Mouse (Mus musculus): ENCODE measurements around the gene Cyb5r1. TPM values are rescaled to one million over a fixed set of nuclear protein-coding genes. Genes with fewer than 3 reads are reported as not detected.

The Cyb5r1 gene
- polyA plus RNA-seq (2015; fragmentation: Nextera tagmentation; extraction: Ambion mirVana): 15.2 and 15.8 TPM in 2 replicates

DNA sequence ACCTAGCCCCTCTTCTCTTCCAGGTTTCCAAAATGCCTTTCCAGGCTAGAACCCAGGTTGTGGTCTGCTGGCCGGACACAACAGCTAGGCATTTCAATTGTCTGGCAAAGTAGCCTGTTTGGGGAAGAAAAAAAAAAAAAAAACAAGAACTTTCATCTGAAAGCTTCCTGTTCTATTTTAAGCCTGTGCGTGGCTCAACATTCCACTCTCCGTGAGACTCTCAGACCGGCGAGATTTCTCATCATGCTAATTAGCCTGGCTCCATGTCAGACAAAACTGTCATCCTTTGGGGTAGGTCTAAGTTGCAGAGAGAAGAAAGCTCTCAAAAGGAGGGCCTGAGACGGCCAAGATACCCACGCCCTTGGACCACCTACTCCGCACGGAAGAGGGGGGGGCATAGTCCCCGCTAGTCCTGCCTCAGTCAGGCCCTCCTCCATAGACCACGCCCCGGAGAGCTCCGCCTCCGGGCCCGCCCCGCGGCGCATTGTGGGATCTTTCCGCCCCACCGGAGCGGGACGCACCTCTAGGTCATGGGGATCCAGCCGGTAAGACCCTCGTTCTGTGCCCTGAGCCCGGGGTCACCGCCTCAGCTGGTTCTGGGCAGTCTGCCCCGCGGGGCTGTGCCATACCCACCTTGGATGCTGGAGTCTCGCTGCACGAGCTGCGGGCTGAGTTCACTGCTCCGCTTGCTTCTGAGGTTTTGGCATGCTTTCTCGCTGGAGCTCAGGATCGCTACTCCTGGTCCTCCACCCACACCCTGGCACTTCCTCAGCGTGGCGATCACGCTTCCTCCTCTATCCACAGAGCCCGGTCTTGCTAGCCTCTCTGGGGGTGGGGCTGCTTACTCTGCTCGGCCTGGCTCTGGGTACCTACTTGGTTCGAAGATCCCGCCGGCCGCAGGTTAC is at the start of gene Cyb5r1:
Gene Cyb5r1 (plus strand): TSS at position 51 of the 905 bp plus-strand sequence.
- Histone ChIP-seq H3K9ac (ENCODE audit: low read depth, low read length) (peak within 1 kb of the TSS; percentile 80), H3K9me3 (ENCODE audit: control insufficient read depth, low read length) (no peaks in the 10 kb centered on the region), H3K4me3 (ENCODE audit: low read length) (peak within 1 kb of the TSS; percentile 61), H3K27ac (ENCODE audit: low read depth, low read length) (peak within 1 kb of the TSS; percentile 19; the same call in 1 of the 2 replicates), H3K4me1 (ENCODE audit: control insufficient read depth, insufficient read depth, low read depth, low read length) (peaks cover 5% of the 10 kb centered on the region; the same call in 1 of the 2 replicates), H3K4me2 (ENCODE audit: low read length) (peak within 1 kb of the TSS; percentile 78), H3K27me3 (replicated peaks; ENCODE audit: control insufficient read depth, insufficient read depth, low read length) (no peaks in the 10 kb centered on the region), H3K36me3 (ENCODE audit: control insufficient read depth, insufficient read depth, low read length) (no peaks in the 10 kb centered on the region; the same call in 1 of the 2 replicates)
- ATAC-seq: peak; percentile 96
- under 1% methylated on average over 38 of the region's 43 CpGs for WGBS

DNA sequence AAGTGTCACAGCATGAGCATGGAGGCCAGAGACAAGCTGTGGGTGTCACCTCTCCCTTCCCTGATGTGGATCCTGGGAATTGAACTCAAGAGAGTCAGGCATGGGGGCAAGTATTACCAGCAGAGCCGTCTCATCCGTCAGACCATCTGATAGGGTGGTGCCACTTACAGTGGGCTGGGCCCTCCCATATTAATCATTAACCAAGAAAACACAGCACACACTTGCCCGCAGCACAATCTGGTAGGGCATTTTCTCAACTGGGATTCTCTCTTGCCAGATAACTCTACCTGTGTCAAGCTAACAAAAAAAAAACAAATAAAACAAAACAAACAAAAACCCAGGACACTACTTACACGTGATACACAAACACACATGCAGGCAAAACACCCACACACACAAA is 47.9 kb upstream of the Cyb5r1 start:
- Histone ChIP-seq H3K9me3 (ENCODE audit: control insufficient read depth, low read length) (no peaks in the 10 kb centered on the region), H3K4me3 (ENCODE audit: low read length) (no peak overlapping the region), H3K4me2 (ENCODE audit: low read length) (no peak overlapping the region), H3K27ac (ENCODE audit: low read depth, low read length) (no peak overlapping the region), H3K36me3 (ENCODE audit: control insufficient read depth, insufficient read depth, low read length) (peaks cover 34% of the 10 kb centered on the region), H3K4me1 (ENCODE audit: control insufficient read depth, insufficient read depth, low read depth, low read length) (peaks cover 14% of the 10 kb centered on the region), H3K9ac (ENCODE audit: low read depth, low read length) (no peak overlapping the region), H3K27me3 (replicated peaks; ENCODE audit: control insufficient read depth, insufficient read depth, low read length) (no peaks in the 10 kb centered on the region)
- WGBS: 71% methylated on average over 4 of the region's 4 CpGs
- ATAC-seq: no peak

DNA sequence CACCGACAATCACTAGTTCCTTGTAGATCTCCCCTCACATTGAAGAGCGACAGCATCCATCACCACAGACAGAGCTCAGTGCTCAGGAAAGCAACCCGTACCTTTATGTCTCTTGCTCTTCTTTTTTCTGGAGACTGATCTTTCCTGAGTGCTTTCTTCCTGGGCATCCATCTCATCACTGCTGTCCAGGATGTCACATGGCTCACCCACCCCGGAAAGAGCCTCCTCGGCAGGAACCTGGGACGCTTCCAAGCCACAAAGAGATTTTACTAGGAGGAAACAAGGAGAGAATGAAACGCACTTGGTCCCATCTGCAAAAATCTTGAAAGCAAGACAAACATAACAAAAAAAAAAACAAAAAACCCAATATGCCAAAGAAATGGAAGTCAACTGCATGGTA is 44.7 kb upstream of the Cyb5r1 start:
- peaks cover 15% of the 10 kb centered on the region for H3K4me1 ChIP-seq (ENCODE audit: control insufficient read depth, insufficient read depth, low read depth, low read length)
- peaks cover 17% of the 10 kb centered on the region for H3K36me3 ChIP-seq (ENCODE audit: control insufficient read depth, insufficient read depth, low read length)
- H3K27ac ChIP-seq (ENCODE audit: low read depth, low read length): no peak overlapping the region
- no peaks in the 10 kb centered on the region for H3K27me3 ChIP-seq (replicated peaks; ENCODE audit: control insufficient read depth, insufficient read depth, low read length)
- H3K9me3 ChIP-seq (ENCODE audit: control insufficient read depth, low read length): no peaks in the 10 kb centered on the region
- no peak for ATAC-seq
- peak overlapping the region; percentile 93 for H3K4me3 ChIP-seq (ENCODE audit: low read length)
- 71% methylated on average over 7 of the region's 7 CpGs for WGBS
- peak overlapping the region; percentile 75 for H3K4me2 ChIP-seq (ENCODE audit: low read length)
- no peak overlapping the region for H3K9ac ChIP-seq (ENCODE audit: low read depth, low read length)

- peak overlapping the region; percentile 93 for H3K4me3 ChIP-seq (ENCODE audit: low read length)
- 2% methylated on average over 39 of the region's 44 CpGs for WGBS
- peak; percentile 90 for ATAC-seq
- H3K4me1 ChIP-seq (ENCODE audit: control insufficient read depth, insufficient read depth, low read depth, low read length): peaks cover 15% of the 10 kb centered on the region
- H3K36me3 ChIP-seq (ENCODE audit: control insufficient read depth, insufficient read depth, low read length): peaks cover 12% of the 10 kb centered on the region
- peak overlapping the region; percentile 75 for H3K4me2 ChIP-seq (ENCODE audit: low read length)
- H3K9me3 ChIP-seq (ENCODE audit: control insufficient read depth, low read length): no peaks in the 10 kb centered on the region
- H3K27me3 ChIP-seq (replicated peaks; ENCODE audit: control insufficient read depth, insufficient read depth, low read length): no peaks in the 10 kb centered on the region
- H3K27ac ChIP-seq (ENCODE audit: low read depth, low read length): peak overlapping the region; percentile 88
- peak overlapping the region; percentile 98 for H3K9ac ChIP-seq (ENCODE audit: low read depth, low read length)
Observed at GRCm38 (mm10) chr1:134361195-134361856, 44.0 kb upstream of the Cyb5r1 start.

- peak; percentile 98 for ATAC-seq
- Histone ChIP-seq H3K36me3 (ENCODE audit: control insufficient read depth, insufficient read depth, low read length) (peaks cover 11% of the 10 kb centered on the region), H3K4me3 (ENCODE audit: low read length) (peak within 1 kb of the TSS; percentile 93), H3K9ac (ENCODE audit: low read depth, low read length) (peak within 1 kb of the TSS; percentile 98), H3K9me3 (ENCODE audit: control insufficient read depth, low read length) (no peaks in the 10 kb centered on the region), H3K4me1 (ENCODE audit: control insufficient read depth, insufficient read depth, low read depth, low read length) (peaks cover 15% of the 10 kb centered on the region), H3K27ac (ENCODE audit: low read depth, low read length) (peak within 1 kb of the TSS; percentile 88), H3K27me3 (replicated peaks; ENCODE audit: control insufficient read depth, insufficient read depth, low read length) (no peaks in the 10 kb centered on the region), H3K4me2 (ENCODE audit: low read length) (peak within 1 kb of the TSS; percentile 88)
- 0% methylated on average over 38 of the region's 38 CpGs for WGBS
Observed at GRCm38 (mm10) chr1:134361857-134362212, 43.5 kb upstream of the Cyb5r1 start, which contains the start of gene Tmem183a. Gene Tmem183a (minus strand): TSS chr1:134361979.

GRCm38 (mm10) chr1:134363194-134363593 is 42.2 kb upstream of the Cyb5r1 start:
- 89% methylated on average over 4 of the region's 4 CpGs for WGBS
- H3K27me3 ChIP-seq (replicated peaks; ENCODE audit: control insufficient read depth, insufficient read depth, low read length): no peaks in the 10 kb centered on the region; the same call in 1 of the 2 replicates

DNA sequence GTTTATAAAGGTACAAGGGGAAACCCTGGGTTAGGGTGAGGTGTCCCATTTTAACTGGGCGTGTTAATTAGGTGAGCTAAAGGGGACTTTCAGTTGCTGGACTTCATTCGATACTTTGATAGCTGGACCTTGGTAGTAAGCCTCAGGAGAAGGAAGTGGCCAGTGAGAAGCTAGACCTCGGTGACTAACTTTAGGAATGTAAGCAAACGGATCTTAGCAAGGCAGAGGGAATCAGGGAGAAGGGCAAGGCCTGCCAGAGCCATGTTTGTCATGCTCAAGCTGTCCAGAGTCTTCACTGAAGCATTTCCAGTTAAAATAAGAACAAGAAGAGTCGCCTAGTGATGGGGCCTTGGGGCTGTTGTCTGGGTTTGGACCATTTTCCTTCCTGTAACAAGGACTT is 39.9 kb upstream of the Cyb5r1 start:
- no peak overlapping the region for H3K4me2 ChIP-seq (ENCODE audit: low read length)
- H3K4me1 ChIP-seq (ENCODE audit: control insufficient read depth, insufficient read depth, low read depth, low read length): peaks cover 9% of the 10 kb centered on the region
- H3K27me3 ChIP-seq (replicated peaks; ENCODE audit: control insufficient read depth, insufficient read depth, low read length): no peaks in the 10 kb centered on the region; the same call in 1 of the 2 replicates
- H3K36me3 ChIP-seq (ENCODE audit: control insufficient read depth, insufficient read depth, low read length): no peaks in the 10 kb centered on the region
- no peak overlapping the region for H3K27ac ChIP-seq (ENCODE audit: low read depth, low read length)
- ATAC-seq: no peak
- 74% methylated on average over 5 of the region's 5 CpGs for WGBS
- H3K4me3 ChIP-seq (ENCODE audit: low read length): no peak overlapping the region
- H3K9ac ChIP-seq (ENCODE audit: low read depth, low read length): no peak overlapping the region
- H3K9me3 ChIP-seq (ENCODE audit: control insufficient read depth, low read length): no peaks in the 10 kb centered on the region

More at GRCm38 (mm10) chr1:134363194-134363593, 42.2 kb upstream of the Cyb5r1 start:
- no peak overlapping the region for H3K4me3 ChIP-seq (ENCODE audit: low read length)
- peaks cover 15% of the 10 kb centered on the region for H3K4me1 ChIP-seq (ENCODE audit: control insufficient read depth, insufficient read depth, low read depth, low read length)
- H3K9ac ChIP-seq (ENCODE audit: low read depth, low read length): no peak overlapping the region
- no peak overlapping the region for H3K4me2 ChIP-seq (ENCODE audit: low read length)
- H3K9me3 ChIP-seq (ENCODE audit: control insufficient read depth, low read length): no peaks in the 10 kb centered on the region
- peaks cover 5% of the 10 kb centered on the region for H3K36me3 ChIP-seq (ENCODE audit: control insufficient read depth, insufficient read depth, low read length)
- ATAC-seq: no peak
- H3K27ac ChIP-seq (ENCODE audit: low read depth, low read length): no peak overlapping the region

DNA sequence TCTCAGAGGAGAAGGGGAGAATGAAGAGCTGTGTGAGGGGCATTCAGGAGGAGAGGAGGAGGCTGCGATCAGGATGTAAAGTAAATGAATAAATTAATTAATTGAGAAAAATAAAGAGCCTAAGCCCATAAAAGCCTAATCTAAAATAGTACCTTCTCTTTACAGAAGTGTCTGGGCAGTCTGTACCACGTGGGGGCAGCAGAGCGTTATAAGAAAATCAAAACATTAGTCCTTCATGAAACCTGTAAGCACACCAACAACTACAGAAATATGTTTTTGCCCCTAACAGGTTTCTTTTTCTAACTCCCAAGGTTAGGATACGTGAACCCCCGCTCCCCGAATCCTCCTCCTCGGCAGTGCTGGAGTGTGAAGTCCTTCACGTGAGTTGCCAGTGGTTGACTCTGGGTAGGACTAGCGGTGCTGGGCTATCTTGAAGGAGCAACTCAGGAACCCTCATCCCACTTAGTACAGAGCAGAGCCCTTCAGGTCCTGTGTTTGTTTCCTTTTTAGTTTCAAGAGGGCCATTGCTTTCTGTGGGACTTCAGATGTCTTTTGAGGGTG is 36.5 kb upstream of the Cyb5r1 start:
- Histone ChIP-seq H3K27ac (ENCODE audit: low read depth, low read length) (no peak overlapping the region), H3K9ac (ENCODE audit: low read depth, low read length) (no peak overlapping the region), H3K4me2 (ENCODE audit: low read length) (no peak overlapping the region), H3K9me3 (ENCODE audit: control insufficient read depth, low read length) (no peaks in the 10 kb centered on the region), H3K4me3 (ENCODE audit: low read length) (no peak overlapping the region), H3K36me3 (ENCODE audit: control insufficient read depth, insufficient read depth, low read length) (no peaks in the 10 kb centered on the region), H3K4me1 (ENCODE audit: control insufficient read depth, insufficient read depth, low read depth, low read length) (no peaks in the 10 kb centered on the region), H3K27me3 (replicated peaks; ENCODE audit: control insufficient read depth, insufficient read depth, low read length) (no peaks in the 10 kb centered on the region; the same call in 1 of the 2 replicates)
- WGBS: 55% methylated on average over 9 of the region's 9 CpGs
- peak; percentile 45; the same call in 1 of the 2 replicates for ATAC-seq

- Histone ChIP-seq H3K9me3 (ENCODE audit: control insufficient read depth, low read length) (no peaks in the 10 kb centered on the region), H3K27me3 (replicated peaks; ENCODE audit: control insufficient read depth, insufficient read depth, low read length) (no peaks in the 10 kb centered on the region), H3K4me3 (ENCODE audit: low read length) (no peak overlapping the region), H3K27ac (ENCODE audit: low read depth, low read length) (no peak overlapping the region), H3K9ac (ENCODE audit: low read depth, low read length) (no peak overlapping the region), H3K36me3 (ENCODE audit: control insufficient read depth, insufficient read depth, low read length) (no peaks in the 10 kb centered on the region), H3K4me2 (ENCODE audit: low read length) (no peak overlapping the region), H3K4me1 (ENCODE audit: control insufficient read depth, insufficient read depth, low read depth, low read length) (no peaks in the 10 kb centered on the region)
- WGBS: 82% methylated on average over 2 of the region's 2 CpGs
- ATAC-seq: no peak
Observed at GRCm38 (mm10) chr1:134374124-134374523, 31.2 kb upstream of the Cyb5r1 start.
